Mouse (Mus musculus): Measurements from ENCODE around the gene Hspa1a. TPM values are rescaled to one million over a fixed set of nuclear protein-coding genes. Genes with fewer than 3 reads are reported as not detected.
"Not testable (repeated sequence)": the region's sequence is repeated elsewhere in the genome, so short reads cannot be mapped to it uniquely, and the experiment has no call there.

Gene Hspa1a
- total and polyA plus RNA-seq, 2 experiments from 2014 or later: 2.5 to 10.2 TPM

- no peak overlapping the region; the same call in 1 of the 2 replicates for H3K9ac ChIP-seq (replicated peaks; ENCODE audit: low read depth, low read length)
- ATAC-seq (ENCODE audit: insufficient read depth, low read depth) (no peak), DNase-seq (ENCODE audit: low spot score) (no peak)
- peaks cover 18% of the 10 kb centered on the region for H3K4me1 ChIP-seq (ENCODE audit: control insufficient read depth, insufficient read depth)
- WGBS: 85% methylated on average over 12 of the region's 14 CpGs
- no peak overlapping the region for H3K4me3 ChIP-seq (ENCODE audit: low read depth, low read length)
- H3K4me2 ChIP-seq (ENCODE audit: low read depth, low read length): 0 out of 2 replicates have a peak overlapping the region, but pooled peaks have one; percentile 3
- no peaks in the 10 kb centered on the region for H3K9me3 ChIP-seq (replicated peaks; ENCODE audit: control insufficient read depth, low read length)
- no peaks in the 10 kb centered on the region for H3K27me3 ChIP-seq (ENCODE audit: control insufficient read depth, insufficient read depth, low read length)
- H3K36me3 ChIP-seq (replicated peaks; ENCODE audit: control insufficient read depth, insufficient read depth, low read length): peaks cover 16% of the 10 kb centered on the region; the same call in 1 of the 2 replicates
- H3K27ac ChIP-seq (ENCODE audit: low read depth): no peak overlapping the region
- TF ChIP-seq EP300 (IDR thresholded peaks at IDR 0.05; ENCODE audit: low read depth) (no peak), CTCF (IDR thresholded peaks at IDR 0.05; ENCODE audit: low read depth) (no peak)
Observed at GRCm38 (mm10) chr17:34996411-34997141, 24.6 kb upstream of the Hspa1a start.

GRCm38 (mm10) chr17:34995927-34996326 is 24.0 kb upstream of the Hspa1a start:
- not testable (repeated sequence) for ATAC-seq (ENCODE audit: insufficient read depth, low read depth); H3K4me3 ChIP-seq (ENCODE audit: low read depth, low read length); DNase-seq (ENCODE audit: low spot score); H3K4me2 ChIP-seq (ENCODE audit: low read depth, low read length); H3K27ac ChIP-seq (ENCODE audit: low read depth); H3K27me3 ChIP-seq (ENCODE audit: control insufficient read depth, insufficient read depth, low read length); H3K9ac ChIP-seq (replicated peaks; ENCODE audit: low read depth, low read length); H3K9me3 ChIP-seq (replicated peaks; ENCODE audit: control insufficient read depth, low read length)
- Histone ChIP-seq H3K36me3 (replicated peaks; ENCODE audit: control insufficient read depth, insufficient read depth, low read length) (peaks cover 16% of the 10 kb centered on the region; the same call in 1 of the 2 replicates), H3K4me1 (ENCODE audit: control insufficient read depth, insufficient read depth) (peaks cover 17% of the 10 kb centered on the region)
- WGBS: 93% methylated on average over 4 of the region's 4 CpGs

GRCm38 (mm10) chr17:34995192-34995591 is 23.2 kb upstream of the Hspa1a start:
- ATAC-seq (ENCODE audit: insufficient read depth, low read depth): not testable (repeated sequence)

GRCm38 (mm10) chr17:34994751-34995150 is 22.8 kb upstream of the Hspa1a start:
- peaks cover 16% of the 10 kb centered on the region; the same call in 1 of the 2 replicates for H3K36me3 ChIP-seq (replicated peaks; ENCODE audit: control insufficient read depth, insufficient read depth, low read length)
- DNase-seq (ENCODE audit: low spot score) (no peak), ATAC-seq (ENCODE audit: insufficient read depth, low read depth) (no peak)
- no peaks in the 10 kb centered on the region for H3K9me3 ChIP-seq (replicated peaks; ENCODE audit: control insufficient read depth, low read length)
- H3K27me3 ChIP-seq (ENCODE audit: control insufficient read depth, insufficient read depth, low read length): no peaks in the 10 kb centered on the region
- no peak overlapping the region for H3K4me2 ChIP-seq (ENCODE audit: low read depth, low read length)
- H3K4me1 ChIP-seq (ENCODE audit: control insufficient read depth, insufficient read depth): peaks cover 13% of the 10 kb centered on the region
- no peak overlapping the region for H3K9ac ChIP-seq (replicated peaks; ENCODE audit: low read depth, low read length)
- no peak overlapping the region for H3K27ac ChIP-seq (ENCODE audit: low read depth)
- no peak for TF ChIP-seq CTCF (IDR thresholded peaks at IDR 0.05; ENCODE audit: low read depth)
- no peak for TF ChIP-seq EP300 (IDR thresholded peaks at IDR 0.05; ENCODE audit: low read depth)
- H3K4me3 ChIP-seq (ENCODE audit: low read depth, low read length): no peak overlapping the region

More at GRCm38 (mm10) chr17:34995192-34995591, 23.2 kb upstream of the Hspa1a start:
- peaks cover 17% of the 10 kb centered on the region for H3K4me1 ChIP-seq (ENCODE audit: control insufficient read depth, insufficient read depth)
- peaks cover 16% of the 10 kb centered on the region; the same call in 1 of the 2 replicates for H3K36me3 ChIP-seq (replicated peaks; ENCODE audit: control insufficient read depth, insufficient read depth, low read length)
- not testable (repeated sequence) for H3K9me3 ChIP-seq (replicated peaks; ENCODE audit: control insufficient read depth, low read length); H3K4me2 ChIP-seq (ENCODE audit: low read depth, low read length); H3K27me3 ChIP-seq (ENCODE audit: control insufficient read depth, insufficient read depth, low read length); DNase-seq (ENCODE audit: low spot score); H3K27ac ChIP-seq (ENCODE audit: low read depth); H3K9ac ChIP-seq (replicated peaks; ENCODE audit: low read depth, low read length); H3K4me3 ChIP-seq (ENCODE audit: low read depth, low read length)
- 89% methylated on average over 4 of the region's 4 CpGs for WGBS

GRCm38 (mm10) chr17:34984218-34984617 is 12.3 kb upstream of the Hspa1a start:
- no peak overlapping the region for H3K4me3 ChIP-seq (ENCODE audit: low read depth, low read length)
- peaks cover 19% of the 10 kb centered on the region for H3K36me3 ChIP-seq (replicated peaks; ENCODE audit: control insufficient read depth, insufficient read depth, low read length)
- H3K27me3 ChIP-seq (ENCODE audit: control insufficient read depth, insufficient read depth, low read length): no peaks in the 10 kb centered on the region
- no peak for ATAC-seq (ENCODE audit: insufficient read depth, low read depth)
- 82% methylated on average over 2 of the region's 2 CpGs for WGBS
- peak; percentile 46 for DNase-seq (ENCODE audit: low spot score)
- no peak overlapping the region for H3K9ac ChIP-seq (replicated peaks; ENCODE audit: low read depth, low read length)
- no peak overlapping the region for H3K4me2 ChIP-seq (ENCODE audit: low read depth, low read length)
- TF ChIP-seq CTCF (IDR thresholded peaks at IDR 0.05; ENCODE audit: low read depth) (peak; percentile 75), EP300 (IDR thresholded peaks at IDR 0.05; ENCODE audit: low read depth) (no peak)
- no peak overlapping the region for H3K27ac ChIP-seq (ENCODE audit: low read depth)
- H3K4me1 ChIP-seq (ENCODE audit: control insufficient read depth, insufficient read depth): peaks cover 13% of the 10 kb centered on the region
- no peaks in the 10 kb centered on the region for H3K9me3 ChIP-seq (replicated peaks; ENCODE audit: control insufficient read depth, low read length)

- peak overlapping the region; percentile 73 for H3K9ac ChIP-seq (replicated peaks; ENCODE audit: low read depth, low read length)
- no peaks in the 10 kb centered on the region for H3K9me3 ChIP-seq (replicated peaks; ENCODE audit: control insufficient read depth, low read length)
- H3K4me3 ChIP-seq (ENCODE audit: low read depth, low read length): peak overlapping the region; percentile 85
- DNase-seq (ENCODE audit: low spot score) (no peak), ATAC-seq (ENCODE audit: insufficient read depth, low read depth) (no peak)
- TF ChIP-seq CTCF (IDR thresholded peaks at IDR 0.05; ENCODE audit: low read depth): no peak
- TF ChIP-seq EP300 (IDR thresholded peaks at IDR 0.05; ENCODE audit: low read depth): no peak
- WGBS: 0% methylated on average over 15 of the region's 15 CpGs
- no peaks in the 10 kb centered on the region for H3K27me3 ChIP-seq (ENCODE audit: control insufficient read depth, insufficient read depth, low read length)
- H3K4me1 ChIP-seq (ENCODE audit: control insufficient read depth, insufficient read depth): peaks cover 13% of the 10 kb centered on the region
- peak overlapping the region; percentile 96 for H3K4me2 ChIP-seq (ENCODE audit: low read depth, low read length)
- H3K27ac ChIP-seq (ENCODE audit: low read depth): peak overlapping the region; percentile 93
- H3K36me3 ChIP-seq (replicated peaks; ENCODE audit: control insufficient read depth, insufficient read depth, low read length): peaks cover 19% of the 10 kb centered on the region
Observed at GRCm38 (mm10) chr17:34982328-34982727, 10.4 kb upstream of the Hspa1a start.

Measured in heart, postnatal 0 days (tissue).